Mouse (Mus musculus) G1E (cell line): ENCODE data around the gene Hoxb1. TPM values are rescaled to one million over a fixed set of nuclear protein-coding genes. Genes with fewer than 3 reads are reported as not detected.

Experiments used
- ATAC-seq: 2 replicates; pipeline ENCODE4 v1.8.0; 2016; ENCODE audit warnings: mild to moderate bottlenecking; ENCODE audit not compliant: insufficient number of reproducible peaks, poor library complexity, low FRiP score, severe bottlenecking; ENCODE audit errors: extremely low read depth
- DNase-seq: peaks from one replicate; pipeline ENCODE4 v3.0.0; 2012; ENCODE audit warnings: low spot score
- H3K27me3 ChIP-seq: 2 replicates; pipeline ENCODE4 v1.6.1; 2012; ENCODE audit warnings: mild to moderate bottlenecking, low read length, inconsistent platforms; ENCODE audit not compliant: insufficient read depth
- H3K36me3 ChIP-seq: replicated peaks from 2 replicates; pipeline ENCODE3; 2012; ENCODE audit warnings: mild to moderate bottlenecking, inconsistent platforms
- H3K4me1 ChIP-seq: 2 replicates; pipeline ENCODE4 v1.6.1; 2012; ENCODE audit warnings: low read depth, low read length, inconsistent platforms, mixed read lengths; ENCODE audit not compliant: insufficient read depth
- H3K4me3 ChIP-seq: 2 replicates; pipeline ENCODE4 v1.5.1; 2012; ENCODE audit warnings: low read depth, mild to moderate bottlenecking, inconsistent platforms, low read length, moderate library complexity, mixed read lengths
- H3K9me3 ChIP-seq: replicated peaks from 2 replicates; pipeline ENCODE4 v1.6.1; 2012; ENCODE audit warnings: inconsistent platforms
- CTCF ChIP-seq: IDR thresholded peaks from 2 replicates; pipeline ENCODE4 v1.5.1; 2012; ENCODE audit warnings: low read depth, low read length, inconsistent platforms, mixed read lengths
- GATA1 ChIP-seq: IDR thresholded peaks from 2 replicates; pipeline ENCODE4 v1.6.1; 2012; ENCODE audit warnings: borderline replicate concordance, low read length, inconsistent platforms, mixed read lengths
- GATA2 ChIP-seq: IDR thresholded peaks from 2 replicates; pipeline ENCODE4 v1.6.1; 2012; ENCODE audit warnings: low read depth, low read length, inconsistent platforms, borderline replicate concordance
- POLR2AphosphoS5 ChIP-seq: IDR thresholded peaks from 2 replicates; pipeline ENCODE4 v1.6.1; 2012; ENCODE audit warnings: low read depth, low read length, inconsistent platforms; ENCODE audit not compliant: insufficient replicate concordance
- TAL1 ChIP-seq: conservative IDR thresholded peaks from 2 replicates; pipeline ENCODE4 v1.6.1; 2012; ENCODE audit warnings: low read depth, low read length, inconsistent platforms, mixed read lengths
- polyA plus RNA-seq: library from polyadenylated mRNA; stranded (reverse); fragments of >175 nt; gene quantifications from 2 replicates; pipeline ENCODE4 v1.2.3, GENCODE M21; 2012
- total RNA-seq, 2 experiments: library from RNA; stranded (forward) in 1 of 2; stranded (reverse) in 1 of 2; fragments of 200-1000 nt in 1 of 2; fragments of >200 nt in 1 of 2; fragmentation: Nextera tagmentation in 1 of 2; gene quantifications; 2 replicates each; pipeline ENCODE4 v1.2.3; 2014 to 2017

The Hoxb1 gene
- total and polyA plus RNA-seq, 3 experiments, result 0.11 TPM; not detected in 2

- DNase-seq, result no peak
- no peaks in the 10 kb centered on the region for H3K4me1 ChIP-seq
- TF ChIP-seq CTCF (no peak), POLR2AphosphoS5 (no peak), GATA1 (no peak), TAL1 (no peak), GATA2 (no peak)
- peaks cover 35% of the 10 kb centered on the region for H3K27me3 ChIP-seq
- H3K9me3 ChIP-seq, result no peaks in the 10 kb centered on the region
- H3K4me3 ChIP-seq, result no peak overlapping the region
- no peaks in the 10 kb centered on the region for H3K36me3 ChIP-seq
- ATAC-seq, result no peak
These were observed 32.1 kb upstream of the Hoxb1 start for GRCm38 (mm10) chr11:96333241-96334001.

GRCm38 (mm10) chr11:96334002-96334364 is 31.6 kb upstream of the Hoxb1 start:
- no peaks in the 10 kb centered on the region for H3K4me1 ChIP-seq
- TF ChIP-seq TAL1, result no peak
- no peak for TF ChIP-seq CTCF
- TF ChIP-seq GATA1, result no peak
- TF ChIP-seq POLR2AphosphoS5, result no peak
- no peak for TF ChIP-seq GATA2
- H3K4me3 ChIP-seq, result no peak overlapping the region
- H3K27me3 ChIP-seq, result peaks cover 35% of the 10 kb centered on the region
- no peak for DNase-seq
- no peaks in the 10 kb centered on the region for H3K9me3 ChIP-seq
- H3K36me3 ChIP-seq, result no peaks in the 10 kb centered on the region
- no peak for ATAC-seq

- no peak overlapping the region for H3K4me3 ChIP-seq
- no peaks in the 10 kb centered on the region for H3K4me1 ChIP-seq
- TF ChIP-seq GATA1 (no peak), GATA2 (no peak), POLR2AphosphoS5 (no peak), CTCF (no peak), TAL1 (no peak)
- peaks cover 36% of the 10 kb centered on the region for H3K27me3 ChIP-seq
- no peak for ATAC-seq
- DNase-seq, result no peak
- H3K9me3 ChIP-seq, result no peaks in the 10 kb centered on the region
- H3K36me3 ChIP-seq, result no peaks in the 10 kb centered on the region
These were observed 30.6 kb upstream of the Hoxb1 start for GRCm38 (mm10) chr11:96334998-96335397.

GRCm38 (mm10) chr11:96336597-96336996 is 29.0 kb upstream of the Hoxb1 start:
- no peaks in the 10 kb centered on the region for H3K4me1 ChIP-seq
- H3K27me3 ChIP-seq, result peaks cover 35% of the 10 kb centered on the region
- no peak for ATAC-seq
- no peak overlapping the region for H3K4me3 ChIP-seq
- H3K36me3 ChIP-seq, result no peaks in the 10 kb centered on the region
- TF ChIP-seq POLR2AphosphoS5, result no peak
- DNase-seq, result no peak
- H3K9me3 ChIP-seq, result no peaks in the 10 kb centered on the region

GRCm38 (mm10) chr11:96337026-96337425 is 28.5 kb upstream of the Hoxb1 start:
- H3K27me3 ChIP-seq, result peaks cover 35% of the 10 kb centered on the region
- DNase-seq (no peak), ATAC-seq (no peak)
- no peaks in the 10 kb centered on the region for H3K4me1 ChIP-seq
- no peaks in the 10 kb centered on the region for H3K36me3 ChIP-seq
- H3K9me3 ChIP-seq, result no peaks in the 10 kb centered on the region
- no peak overlapping the region for H3K4me3 ChIP-seq
- TF ChIP-seq CTCF (no peak), GATA2 (no peak), POLR2AphosphoS5 (no peak), TAL1 (no peak), GATA1 (no peak)

- Histone ChIP-seq H3K36me3 (no peaks in the 10 kb centered on the region), H3K27me3 (peaks cover 24% of the 10 kb centered on the region), H3K4me1 (no peaks in the 10 kb centered on the region), H3K4me3 (no peak overlapping the region), H3K9me3 (no peaks in the 10 kb centered on the region)
- ATAC-seq (no peak), DNase-seq (no peak)
- TF ChIP-seq GATA1, result no peak
- TF ChIP-seq GATA2, result no peak
These were observed 26.3 kb upstream of the Hoxb1 start for GRCm38 (mm10) chr11:96338957-96339855.
